Mouse (Mus musculus): ENCODE results near the gene Agap1. TPM values are rescaled to one million over a fixed set of nuclear protein-coding genes. Genes with fewer than 3 reads are reported as not detected.

Agap1 gene
- polyA plus RNA-seq, 1 experiment from 2014 or later: 41.4 TPM

- peak; percentile 82 for ATAC-seq (ENCODE audit: low FRiP score)
- DNase-seq (ENCODE audit: low spot score): peak; percentile 75
- H3K4me3 ChIP-seq (ENCODE audit: low read depth, low read length): peak overlapping the region; percentile 34
Observed at GRCm38 (mm10) chr1:89941701-89942381, 487.2 kb downstream of the Agap1 start.

GRCm38 (mm10) chr1:89942395-89942976 is 487.9 kb downstream of the Agap1 start:
- Histone ChIP-seq H3K36me3 (ENCODE audit: control insufficient read depth, insufficient read depth, low read length) (no peaks in the 10 kb centered on the region), H3K4me1 (replicated peaks; ENCODE audit: control insufficient read depth, insufficient read depth, low read length) (peaks cover 3% of the 10 kb centered on the region), H3K4me2 (replicated peaks; ENCODE audit: low read depth, low read length) (peak overlapping the region; percentile 92), H3K9me3 (ENCODE audit: control insufficient read depth, low read length) (no peaks in the 10 kb centered on the region), H3K4me3 (ENCODE audit: low read depth, low read length) (peak overlapping the region; percentile 34; the same call in 1 of the 2 replicates), H3K27me3 (ENCODE audit: control insufficient read depth, insufficient read depth, low read length) (peaks cover 37% of the 10 kb centered on the region), H3K27ac (ENCODE audit: low read depth, low read length) (peak overlapping the region; percentile 87), H3K9ac (ENCODE audit: low read depth, low read length) (peak overlapping the region; percentile 21)
- DNase-seq (ENCODE audit: low spot score) (peak; percentile 45), ATAC-seq (ENCODE audit: low FRiP score) (no peak)
- 1% methylated on average over 15 of the region's 15 CpGs for WGBS

More at GRCm38 (mm10) chr1:89941701-89942381, 487.2 kb downstream of the Agap1 start:
- Histone ChIP-seq H3K36me3 (ENCODE audit: control insufficient read depth, insufficient read depth, low read length) (no peaks in the 10 kb centered on the region), H3K27ac (ENCODE audit: low read depth, low read length) (peak overlapping the region; percentile 87), H3K9ac (ENCODE audit: low read depth, low read length) (peak overlapping the region; percentile 64), H3K4me1 (replicated peaks; ENCODE audit: control insufficient read depth, insufficient read depth, low read length) (peaks cover 3% of the 10 kb centered on the region), H3K27me3 (ENCODE audit: control insufficient read depth, insufficient read depth, low read length) (peaks cover 42% of the 10 kb centered on the region), H3K9me3 (ENCODE audit: control insufficient read depth, low read length) (no peaks in the 10 kb centered on the region), H3K4me2 (replicated peaks; ENCODE audit: low read depth, low read length) (peak overlapping the region; percentile 92)
- WGBS: under 1% methylated on average over 40 of the region's 40 CpGs

GRCm38 (mm10) chr1:89943202-89943601 is 488.6 kb downstream of the Agap1 start:
- H3K4me3 ChIP-seq (ENCODE audit: low read depth, low read length): no peak overlapping the region
- H3K4me2 ChIP-seq (replicated peaks; ENCODE audit: low read depth, low read length): peak overlapping the region; percentile 92; the same call in 1 of the 2 replicates

More at GRCm38 (mm10) chr1:89943202-89943601, 488.6 kb downstream of the Agap1 start:
- Histone ChIP-seq H3K4me1 (replicated peaks; ENCODE audit: control insufficient read depth, insufficient read depth, low read length) (peaks cover 3% of the 10 kb centered on the region), H3K9ac (ENCODE audit: low read depth, low read length) (no peak overlapping the region), H3K9me3 (ENCODE audit: control insufficient read depth, low read length) (no peaks in the 10 kb centered on the region), H3K27ac (ENCODE audit: low read depth, low read length) (no peak overlapping the region), H3K36me3 (ENCODE audit: control insufficient read depth, insufficient read depth, low read length) (no peaks in the 10 kb centered on the region), H3K27me3 (ENCODE audit: control insufficient read depth, insufficient read depth, low read length) (peaks cover 30% of the 10 kb centered on the region)
- WGBS: 4% methylated on average over 16 of the region's 16 CpGs
- ATAC-seq (ENCODE audit: low FRiP score) (peak; percentile 31; the same call in 1 of the 2 replicates), DNase-seq (ENCODE audit: low spot score) (peak; percentile 91)
